Mouse (Mus musculus): ENCODE measurements around the gene Ces4a. TPM values are rescaled to one million over a fixed set of nuclear protein-coding genes. Genes with fewer than 3 reads are reported as not detected.
A peak's percentile ranks its signal among the peaks of the same experiment; 100 is the strongest.

The Ces4a gene
- polyA plus RNA-seq, 1 experiment, result not detected

DNA sequence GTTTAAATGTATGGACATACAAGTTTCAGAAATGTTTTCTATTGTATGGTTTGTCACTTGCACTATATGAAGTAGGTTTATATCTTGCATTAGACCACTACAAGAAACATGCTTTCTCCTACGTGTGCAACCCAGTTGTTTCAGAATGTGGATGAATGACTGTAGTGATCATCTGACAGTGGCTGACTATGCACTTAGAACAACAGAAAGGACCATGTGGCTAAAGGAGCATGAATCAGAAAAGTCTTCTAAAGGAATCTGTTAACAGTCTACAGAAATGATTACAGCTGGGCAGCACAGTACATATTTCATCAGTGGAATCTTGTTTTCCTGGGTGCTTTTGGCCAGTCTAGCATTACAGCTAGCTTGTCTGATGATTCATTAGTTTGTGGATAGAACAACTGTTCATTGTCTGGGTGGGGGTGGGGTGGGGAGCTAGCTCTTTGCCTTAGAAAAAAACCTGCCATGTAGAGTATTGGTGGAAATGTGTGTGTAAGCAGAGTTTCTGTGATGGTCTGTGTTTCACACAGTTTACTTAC lies 54.9 kb downstream of the Ces4a start:
- TF ChIP-seq MYOG (IDR thresholded peaks at IDR 0.05; ENCODE audit: control insufficient read depth in 1 of 3, insufficient read depth in 1 of 3, insufficient read length in 2 of 3, low read depth in 2 of 3) (peak in 1 of 3 experiments; percentile 46), SRF (IDR thresholded peaks at IDR 0.05; ENCODE audit: control insufficient read depth, insufficient read length, low read depth) (no peak), MYOD1 (IDR thresholded peaks at IDR 0.05; ENCODE audit: control insufficient read depth in 1 of 3, insufficient read length in 2 of 3, low read depth in 2 of 3) (peak; percentile 0 to 36 (median 16)), POLR2A (IDR thresholded peaks at IDR 0.05; ENCODE audit: insufficient read length, low read depth) (no peak), TCF12 (IDR thresholded peaks at IDR 0.05; ENCODE audit: insufficient read depth, poor library complexity, severe bottlenecking) (no peak), MAX (IDR thresholded peaks at IDR 0.05; ENCODE audit: low read depth) (peak; percentile 72), E2F4 (IDR thresholded peaks at IDR 0.05; ENCODE audit: insufficient read depth) (no peak), USF1 (IDR thresholded peaks at IDR 0.05; ENCODE audit: low read depth) (peak; percentile 64), CEBPB (IDR thresholded peaks at IDR 0.05; ENCODE audit: insufficient read depth, poor library complexity, severe bottlenecking) (peak; percentile 63; the same call in 1 of the 2 replicates)
- Histone ChIP-seq H3K27me3 (ENCODE audit: control insufficient read depth, insufficient read depth, insufficient read length) (no peaks in the 10 kb centered on the region), H3ac (ENCODE audit: control insufficient read depth, insufficient read length) (no peak overlapping the region), H3K79me2 (ENCODE audit: control insufficient read depth, insufficient read depth) (peaks cover 88% of the 10 kb centered on the region), H3K36me3 (ENCODE audit: control insufficient read depth, insufficient read depth) (peaks cover 29% of the 10 kb centered on the region), H3K4me3 (no peak overlapping the region), H3K4me2 (ENCODE audit: low read depth) (peak overlapping the region; percentile 83)

DNA sequence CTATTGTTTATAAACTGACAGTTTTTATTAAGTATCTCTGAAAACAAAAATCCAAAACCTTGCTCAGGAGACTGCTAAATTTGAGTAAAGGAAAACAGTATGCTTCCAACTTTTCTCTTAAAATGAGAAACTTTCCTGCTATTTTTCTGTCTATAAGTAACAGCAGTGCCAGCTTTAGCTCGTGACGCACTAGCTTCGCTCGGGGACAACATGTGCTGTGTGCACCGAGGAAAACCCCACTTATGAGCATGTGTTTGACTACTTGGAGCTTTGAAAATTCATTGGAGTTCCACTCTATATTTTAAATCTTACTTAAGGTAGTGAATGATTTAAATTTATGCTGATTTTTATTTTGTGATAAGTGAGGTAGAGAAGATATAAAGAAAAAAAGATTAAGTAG lies 60.6 kb downstream of the Ces4a start:
- H3K27me3 ChIP-seq (ENCODE audit: control insufficient read depth, insufficient read depth, insufficient read length), result no peaks in the 10 kb centered on the region
- H3K4me3 ChIP-seq, result no peak overlapping the region
- TF ChIP-seq REST (IDR thresholded peaks at IDR 0.05; ENCODE audit: insufficient read depth, insufficient read length) (no peak), TCF12 (IDR thresholded peaks at IDR 0.05; ENCODE audit: insufficient read depth, poor library complexity, severe bottlenecking) (no peak), SRF (IDR thresholded peaks at IDR 0.05; ENCODE audit: control insufficient read depth, insufficient read length, low read depth) (no peak), E2F4 (IDR thresholded peaks at IDR 0.05; ENCODE audit: insufficient read depth) (no peak), MYOG (IDR thresholded peaks at IDR 0.05; ENCODE audit: control insufficient read depth in 1 of 3, insufficient read depth in 1 of 3, insufficient read length in 2 of 3, low read depth in 2 of 3) (no peak), CEBPB (IDR thresholded peaks at IDR 0.05; ENCODE audit: insufficient read depth, poor library complexity, severe bottlenecking) (no peak), TCF3 (IDR thresholded peaks at IDR 0.05; ENCODE audit: insufficient read length, low read depth) (no peak), POLR2AphosphoS2 (IDR thresholded peaks at IDR 0.05; ENCODE audit: insufficient read length, low read depth) (no peak), POLR2A (IDR thresholded peaks at IDR 0.05; ENCODE audit: insufficient read length, low read depth) (no peak)
- H3ac ChIP-seq (ENCODE audit: control insufficient read depth, insufficient read length), result no peak overlapping the region
- no peak overlapping the region for H3K4me2 ChIP-seq (ENCODE audit: low read depth)
- peaks cover 90% of the 10 kb centered on the region for H3K79me2 ChIP-seq (ENCODE audit: control insufficient read depth, insufficient read depth)
- peaks cover 60% of the 10 kb centered on the region for H3K36me3 ChIP-seq (ENCODE audit: control insufficient read depth, insufficient read depth)

Other genes with a start within 250 kb of the Ces4a start
- 0.02 TPM for gene Ces2e, start 205.5 kb upstream of the Ces4a start, polyA plus RNA-seq (2012; fragmentation: generic; extraction: Trizol)
- gene Ces2f, start 184.4 kb upstream of the Ces4a start, polyA plus RNA-seq (2012; fragmentation: generic; extraction: Trizol), result 0.02 TPM
- gene Ces2g, start 170.1 kb upstream of the Ces4a start, polyA plus RNA-seq (2012; fragmentation: generic; extraction: Trizol), result 0.30 TPM
- not detected for gene Ces2h, start 130.9 kb upstream of the Ces4a start, polyA plus RNA-seq (2012; fragmentation: generic; extraction: Trizol)
- gene Ces3a, start 83.2 kb upstream of the Ces4a start, polyA plus RNA-seq (2012; fragmentation: generic; extraction: Trizol), result not detected
- not detected for gene Ces3b, start 48.0 kb upstream of the Ces4a start, polyA plus RNA-seq (2012; fragmentation: generic; extraction: Trizol)
- 38.1 TPM for gene Cbfb, start 38.9 kb downstream of the Ces4a start, polyA plus RNA-seq (2012; fragmentation: generic; extraction: Trizol)
- 16.6 TPM for gene D230025D16Rik, start 93.3 kb downstream of the Ces4a start, polyA plus RNA-seq (2012; fragmentation: generic; extraction: Trizol)
- 6.2 TPM for gene B3gnt9, start 123.4 kb downstream of the Ces4a start, polyA plus RNA-seq (2012; fragmentation: generic; extraction: Trizol)
- 27.0 TPM for gene Tradd, start 132.8 kb downstream of the Ces4a start, polyA plus RNA-seq (2012; fragmentation: generic; extraction: Trizol)
- gene Fbxl8, start 132.8 kb downstream of the Ces4a start, polyA plus RNA-seq (2012; fragmentation: generic; extraction: Trizol), result 10.5 TPM
- 5.8 TPM for gene Hsf4, start 138.0 kb downstream of the Ces4a start, polyA plus RNA-seq (2012; fragmentation: generic; extraction: Trizol)
- 23.2 TPM for gene Nol3, start 144.3 kb downstream of the Ces4a start, polyA plus RNA-seq (2012; fragmentation: generic; extraction: Trizol)
- 6.2 TPM for gene 4931428F04Rik, start 158.1 kb downstream of the Ces4a start, polyA plus RNA-seq (2012; fragmentation: generic; extraction: Trizol)
- gene Exoc3l, start 164.3 kb downstream of the Ces4a start, polyA plus RNA-seq (2012; fragmentation: generic; extraction: Trizol), result 23.4 TPM
- 59.7 TPM for gene E2f4, start 165.9 kb downstream of the Ces4a start, polyA plus RNA-seq (2012; fragmentation: generic; extraction: Trizol)
- gene Elmo3, start 173.8 kb downstream of the Ces4a start, polyA plus RNA-seq (2012; fragmentation: generic; extraction: Trizol), result 0.92 TPM
- 1.8 TPM for gene Lrrc29, start 194.5 kb downstream of the Ces4a start, polyA plus RNA-seq (2012; fragmentation: generic; extraction: Trizol)
- gene Tmem208, start 194.6 kb downstream of the Ces4a start, polyA plus RNA-seq (2012; fragmentation: generic; extraction: Trizol), result 109 TPM
- 19.0 TPM for gene Fhod1, start 216.2 kb downstream of the Ces4a start, polyA plus RNA-seq (2012; fragmentation: generic; extraction: Trizol)
- 6.2 TPM for gene Slc9a5, start 217.0 kb downstream of the Ces4a start, polyA plus RNA-seq (2012; fragmentation: generic; extraction: Trizol)
- 1.0 TPM for gene Plekhg4, start 241.5 kb downstream of the Ces4a start, polyA plus RNA-seq (2012; fragmentation: generic; extraction: Trizol)

Data from myocyte (in vitro differentiated cells).